Mouse (Mus musculus) liver, embryonic 16.5 days (tissue): ENCODE data around the gene Polr3c. TPM values are rescaled to one million over a fixed set of nuclear protein-coding genes. Genes with fewer than 3 reads are reported as not detected.

Experiments
- ATAC-seq: fragments of 200-750 bp; cut with Nextera tagmentation; 2 replicates; pipeline ENCODE4 v1.8.0; 2017; ENCODE audit warnings: low read depth, mild to moderate bottlenecking, moderate number of reproducible peaks, moderate library complexity
- H3K27ac ChIP-seq: fragments of 300-500 bp; sonication (generic); 2 replicates; pipeline ENCODE4 v1.5.1; 2014; ENCODE audit warnings: mild to moderate bottlenecking, low read length
- H3K27me3 ChIP-seq: fragments of 300-500 bp; sonication (generic); 2 replicates; pipeline ENCODE4 v1.6.1; 2014; ENCODE audit warnings: low read depth, low read length, mixed read lengths; ENCODE audit not compliant: control insufficient read depth, insufficient read depth
- H3K36me3 ChIP-seq: fragments of 300-500 bp; sonication (generic); 2 replicates; pipeline ENCODE4 v1.6.1; 2014; ENCODE audit warnings: mild to moderate bottlenecking; ENCODE audit not compliant: control insufficient read depth, insufficient read depth
- H3K4me1 ChIP-seq: fragments of 300-500 bp; sonication (generic); 2 replicates; pipeline ENCODE4 v1.6.1; 2014; ENCODE audit warnings: low read depth, low read length, mixed read lengths; ENCODE audit not compliant: control insufficient read depth
- H3K4me2 ChIP-seq: fragments of 300-500 bp; sonication (generic); 2 replicates; pipeline ENCODE4 v1.6.1; 2014; ENCODE audit warnings: low read depth, low read length, mixed read lengths
- H3K4me3 ChIP-seq: fragments of 300-500 bp; sonication (generic); 2 replicates; pipeline ENCODE4 v1.5.1; 2014; ENCODE audit warnings: low read depth, mild to moderate bottlenecking, low read length
- H3K9ac ChIP-seq: fragments of 300-500 bp; sonication (generic); 2 replicates; pipeline ENCODE4 v1.6.1; 2014; ENCODE audit warnings: low read depth, low read length
- H3K9me3 ChIP-seq: fragments of 300-500 bp; sonication (generic); replicated peaks from 2 replicates; pipeline ENCODE4 v1.6.1; 2016; ENCODE audit warnings: low read length; ENCODE audit not compliant: control insufficient read depth
- WGBS: fragments of 180-500 bp; shearing (Covaris S2); extraction: QIAGEN DNeasy Blood & Tissue Kit; methylation state at CpG from one replicate; pipeline ENCODE4 v1.1.7; 2014; ENCODE audit not compliant: insufficient replicate concordance; 5-methylcytosine and 5-hydroxymethylcytosine counted together
- polyA plus RNA-seq: library from polyadenylated mRNA; unstranded; fragments of >200 nt; fragmentation: Nextera tagmentation; extraction: Ambion mirVana; gene quantifications from 2 replicates; pipeline ENCODE4 v1.2.1, GENCODE M21; 2015

The Polr3c gene
- polyA plus RNA-seq, 1 experiment from 2014 or later = 19.4 TPM

- no peak overlapping the region for H3K9ac ChIP-seq
- H3K27ac ChIP-seq = no peak overlapping the region
- no peak overlapping the region for H3K4me3 ChIP-seq
- no peak for ATAC-seq
- H3K4me1 ChIP-seq = peaks cover 3% of the 10 kb centered on the region; the same call in 1 of the 2 replicates
- WGBS = 57% methylated on average over 11 of the region's 11 CpGs
- no peaks in the 10 kb centered on the region; the same call in 1 of the 2 replicates for H3K36me3 ChIP-seq
- H3K27me3 ChIP-seq = peaks cover 7% of the 10 kb centered on the region
- H3K4me2 ChIP-seq = no peak overlapping the region
- no peaks in the 10 kb centered on the region for H3K9me3 ChIP-seq
These were observed 22.6 kb downstream of the Polr3c start for GRCm38 (mm10) chr3:96704778-96705177.

GRCm38 (mm10) chr3:96701003-96701402 lies 26.4 kb downstream of the Polr3c start:
- Histone ChIP-seq H3K4me3 (no peak overlapping the region), H3K27ac (no peak overlapping the region), H3K9ac (no peak overlapping the region), H3K9me3 (no peaks in the 10 kb centered on the region), H3K4me1 (peaks cover 10% of the 10 kb centered on the region), H3K27me3 (no peaks in the 10 kb centered on the region), H3K36me3 (no peaks in the 10 kb centered on the region; the same call in 1 of the 2 replicates), H3K4me2 (no peak overlapping the region)
- WGBS = 91% methylated on average over 4 of the region's 4 CpGs
- no peak for ATAC-seq

GRCm38 (mm10) chr3:96700376-96700775 lies 27.1 kb downstream of the Polr3c start:
- peaks cover 14% of the 10 kb centered on the region for H3K4me1 ChIP-seq
- H3K9me3 ChIP-seq = no peaks in the 10 kb centered on the region
- H3K27ac ChIP-seq = no peak overlapping the region
- WGBS = 40% methylated on average over 7 of the region's 7 CpGs
- no peak for ATAC-seq
- no peak overlapping the region for H3K4me2 ChIP-seq
- no peaks in the 10 kb centered on the region for H3K27me3 ChIP-seq
- H3K4me3 ChIP-seq = no peak overlapping the region
- no peaks in the 10 kb centered on the region; the same call in 1 of the 2 replicates for H3K36me3 ChIP-seq
- H3K9ac ChIP-seq = no peak overlapping the region

GRCm38 (mm10) chr3:96698993-96699690 lies 28.3 kb downstream of the Polr3c start:
- Histone ChIP-seq H3K9ac (no peak overlapping the region), H3K9me3 (no peaks in the 10 kb centered on the region), H3K4me2 (no peak overlapping the region), H3K4me1 (peaks cover 14% of the 10 kb centered on the region), H3K27me3 (no peaks in the 10 kb centered on the region), H3K4me3 (no peak overlapping the region), H3K36me3 (no peaks in the 10 kb centered on the region; the same call in 1 of the 2 replicates), H3K27ac (no peak overlapping the region)
- WGBS = 73% methylated on average over 19 of the region's 19 CpGs
- no peak for ATAC-seq

- H3K27me3 ChIP-seq = no peaks in the 10 kb centered on the region
- H3K4me3 ChIP-seq = peak overlapping the region; percentile 85
- H3K27ac ChIP-seq = peak overlapping the region; percentile 71
- H3K4me1 ChIP-seq = peaks cover 14% of the 10 kb centered on the region
- ATAC-seq = peak; percentile 95
- H3K9ac ChIP-seq = peak overlapping the region; percentile 79
- no peaks in the 10 kb centered on the region for H3K9me3 ChIP-seq
- peak overlapping the region; percentile 94 for H3K4me2 ChIP-seq
- no peaks in the 10 kb centered on the region; the same call in 1 of the 2 replicates for H3K36me3 ChIP-seq
- WGBS = under 1% methylated on average over 85 of the region's 85 CpGs
These were observed 30.4 kb downstream of the Polr3c start for GRCm38 (mm10) chr3:96696766-96697732.

- Histone ChIP-seq H3K36me3 (no peaks in the 10 kb centered on the region; the same call in 1 of the 2 replicates), H3K4me3 (peak within 1 kb of the TSS; percentile 85), H3K9me3 (no peaks in the 10 kb centered on the region), H3K4me2 (peak within 1 kb of the TSS; percentile 94), H3K27ac (peak within 1 kb of the TSS; percentile 71), H3K4me1 (peaks cover 14% of the 10 kb centered on the region), H3K9ac (peak within 1 kb of the TSS; percentile 79), H3K27me3 (no peaks in the 10 kb centered on the region)
- peak; percentile 79 for ATAC-seq
- WGBS = under 1% methylated on average over 35 of the region's 35 CpGs
These were observed 31.1 kb downstream of the Polr3c start, which contains the start of gene Pias3 for GRCm38 (mm10) chr3:96696198-96696765. Gene Pias3, plus strand, starts transcription at chr3:96696384.

- H3K4me2 ChIP-seq = no peak overlapping the region
- no peak overlapping the region for H3K27ac ChIP-seq
- ATAC-seq = no peak
- H3K36me3 ChIP-seq = no peaks in the 10 kb centered on the region
- no peaks in the 10 kb centered on the region for H3K9me3 ChIP-seq
- no peaks in the 10 kb centered on the region; the same call in 1 of the 2 replicates for H3K27me3 ChIP-seq
- WGBS = 74% methylated on average over 1 of the region's 1 CpGs
- no peak overlapping the region for H3K4me3 ChIP-seq
- H3K4me1 ChIP-seq = peaks cover 14% of the 10 kb centered on the region
- H3K9ac ChIP-seq = no peak overlapping the region
These were observed 33.8 kb downstream of the Polr3c start for GRCm38 (mm10) chr3:96693579-96693978.

GRCm38 (mm10) chr3:96692506-96692905 lies 34.9 kb downstream of the Polr3c start:
- Histone ChIP-seq H3K27me3 (no peaks in the 10 kb centered on the region; the same call in 1 of the 2 replicates), H3K9ac (no peak overlapping the region; the same call in 1 of the 2 replicates), H3K9me3 (no peaks in the 10 kb centered on the region), H3K4me2 (no peak overlapping the region), H3K36me3 (no peaks in the 10 kb centered on the region), H3K27ac (no peak overlapping the region), H3K4me1 (peaks cover 8% of the 10 kb centered on the region), H3K4me3 (no peak overlapping the region)
- ATAC-seq = no peak
- WGBS = 21% methylated on average over 3 of the region's 3 CpGs
